Mouse (Mus musculus) C2C12 (cell line): ENCODE results near the gene Tmem121.

Experiments used
- CTCF ChIP-seq: IDR thresholded peaks from one replicate; pipeline ENCODE4 v1.5.1; 2011; ENCODE audit not compliant: control insufficient read depth, insufficient read depth, insufficient read length
- FOSL1 ChIP-seq: IDR thresholded peaks from one replicate; pipeline ENCODE4 v1.8.0; 2011; ENCODE audit warnings: mild to moderate bottlenecking, low read length; ENCODE audit not compliant: poor library complexity, insufficient read depth, severe bottlenecking
- MYOD1 ChIP-seq: IDR thresholded peaks from one replicate; pipeline ENCODE4 v1.6.1; 2011; ENCODE audit warnings: low read depth; ENCODE audit not compliant: control insufficient read depth, insufficient read length
- MYOG ChIP-seq: IDR thresholded peaks from one replicate; pipeline ENCODE4 v1.6.1; 2011; ENCODE audit not compliant: control insufficient read depth, insufficient read length; ENCODE audit errors: extremely low read depth
- USF1 ChIP-seq: IDR thresholded peaks from one replicate; pipeline ENCODE4 v1.6.1; 2011; ENCODE audit warnings: low read depth, mild to moderate bottlenecking, control low read depth, moderate library complexity

DNA sequence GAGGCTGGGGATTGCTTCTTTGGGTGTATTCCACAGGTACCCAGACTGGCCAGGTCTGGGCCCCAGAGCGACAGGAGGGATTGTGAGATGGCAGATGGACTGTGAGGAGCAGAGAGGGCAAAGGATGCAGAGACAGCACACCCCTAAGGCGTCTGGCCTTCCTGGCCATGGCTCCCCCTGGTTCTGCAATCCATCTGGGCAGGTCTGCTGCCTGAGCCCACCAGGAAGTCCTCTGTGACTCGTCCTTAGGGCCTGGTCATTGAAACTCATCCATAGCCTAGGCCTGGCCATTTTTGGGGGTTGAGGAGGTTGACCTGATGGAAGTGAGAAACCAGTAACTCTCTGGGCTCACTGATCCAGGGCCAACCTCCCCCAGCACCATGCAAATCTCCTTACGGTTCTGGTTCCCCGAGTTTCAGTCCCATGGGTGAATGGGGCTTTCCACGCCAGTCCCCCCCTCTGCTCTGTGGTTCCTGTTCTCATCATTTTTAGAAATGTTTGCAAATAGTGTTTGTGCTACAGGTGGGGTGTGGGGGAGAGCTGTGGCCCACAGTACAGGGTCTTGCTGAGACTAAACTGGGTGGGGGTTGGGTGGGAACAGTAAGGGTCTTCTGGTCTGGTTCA, 42.4 kb downstream of the Tmem121 start:
- TF ChIP-seq MYOG (no peak), USF1 (no peak), CTCF (no peak), FOSL1 (no peak), MYOD1 (no peak)
